Mouse (Mus musculus) cerebellum, adult 2 months (tissue): ENCODE results near the gene Fez1.

ENCODE experiments used
- CTCF ChIP-seq: fragments of 200-500 bp; IDR thresholded peaks from 2 replicates; pipeline ENCODE4 v1.5.1; 2011; ENCODE audit warnings: low read depth, mild to moderate bottlenecking, control low read depth, low read length, moderate library complexity, borderline replicate concordance; ENCODE audit not compliant: insufficient read depth
- POLR2A ChIP-seq: fragments of 200-500 bp; IDR thresholded peaks from 2 replicates; pipeline ENCODE4 v1.6.1; 2011; ENCODE audit warnings: low read length, control low read depth, borderline replicate concordance; ENCODE audit not compliant: insufficient read depth

GRCm38 (mm10) chr9:36821644-36822000, at the start of gene Fez1:
- TF ChIP-seq CTCF (no peak), POLR2A (no peak)
